Mouse (Mus musculus) Patski (cell line): ENCODE data around the gene Ccdc28b. TPM values are rescaled to one million over a fixed set of nuclear protein-coding genes. Genes with fewer than 3 reads are reported as not detected.

Experiments used
- ATAC-seq: fragments of 100-300 bp; one replicate; pipeline ENCODE4 v1.8.0; 2021
- CTCF ChIA-PET: fragments of 350-600 bp; sonication (Branson Sonifier 250); formaldehyde crosslinking; loops from one replicate; lab custom pipeline; 2022; ENCODE audit warnings: inconsistent platforms; lab: Charles Lee
- POLR2A ChIA-PET: fragments of 350-600 bp; sonication (Branson Sonifier 250); formaldehyde crosslinking; loops from one replicate; lab custom pipeline; 2022; ENCODE audit warnings: antibody characterized with exemption, inconsistent platforms; lab: Charles Lee
- DNase-seq: peaks from one replicate; pipeline ENCODE4 v3.0.0-alpha.2; 2011; ENCODE audit warnings: low read depth, low spot score
- H3K27me3 ChIP-seq: fragments of 371-371 bp; one replicate; pipeline ENCODE4 v1.5.1; 2021
- CTCF ChIP-seq: fragments of 100-300 bp; IDR thresholded peaks from one replicate; pipeline ENCODE4 v1.5.1; 2021
- in situ Hi-C: fragments of 300-500 bp; cut with MboI; formaldehyde crosslinking; loops from 3 replicates; pipeline ENCODE4 v1.11.1; 2018; ENCODE audit warnings: low pct_unique_long_range_greater_than_20kb, mixed read lengths
- polyA plus RNA-seq: library from polyadenylated mRNA; unstranded; gene quantifications from one replicate; pipeline ENCODE4 v1.2.3, GENCODE M21; 2021

Ccdc28b gene
- polyA plus RNA-seq, 1 experiment from 2014 or later = 18.1 TPM

DNA sequence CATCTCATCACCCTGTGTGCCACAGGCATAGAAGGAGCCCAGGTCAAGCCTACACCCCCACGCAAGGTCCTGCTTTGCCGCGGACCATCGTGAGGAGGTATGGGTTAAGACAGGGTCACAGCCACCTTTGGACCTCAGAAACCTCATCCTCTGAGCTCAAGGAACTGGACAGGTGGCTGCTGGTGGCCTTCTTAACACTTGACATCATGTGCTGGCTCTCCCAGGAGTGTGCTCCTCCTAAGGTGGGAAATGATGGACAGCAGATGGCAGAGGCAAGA, 50.7 kb downstream of the Ccdc28b start:
- DNase-seq (no peak), ATAC-seq (no peak)
- ChIA-PET CTCF (interaction anchor here (2.1 kb wide), 1 partner anchor 36 kb away, joined by 5 read pairs; no protein-coding TSS in a partner anchor), POLR2A (no interaction called here)
- H3K27me3 ChIP-seq = no peaks in the 10 kb centered on the region
- TF ChIP-seq CTCF = no peak
- in situ Hi-C loops = no loop called here

DNA sequence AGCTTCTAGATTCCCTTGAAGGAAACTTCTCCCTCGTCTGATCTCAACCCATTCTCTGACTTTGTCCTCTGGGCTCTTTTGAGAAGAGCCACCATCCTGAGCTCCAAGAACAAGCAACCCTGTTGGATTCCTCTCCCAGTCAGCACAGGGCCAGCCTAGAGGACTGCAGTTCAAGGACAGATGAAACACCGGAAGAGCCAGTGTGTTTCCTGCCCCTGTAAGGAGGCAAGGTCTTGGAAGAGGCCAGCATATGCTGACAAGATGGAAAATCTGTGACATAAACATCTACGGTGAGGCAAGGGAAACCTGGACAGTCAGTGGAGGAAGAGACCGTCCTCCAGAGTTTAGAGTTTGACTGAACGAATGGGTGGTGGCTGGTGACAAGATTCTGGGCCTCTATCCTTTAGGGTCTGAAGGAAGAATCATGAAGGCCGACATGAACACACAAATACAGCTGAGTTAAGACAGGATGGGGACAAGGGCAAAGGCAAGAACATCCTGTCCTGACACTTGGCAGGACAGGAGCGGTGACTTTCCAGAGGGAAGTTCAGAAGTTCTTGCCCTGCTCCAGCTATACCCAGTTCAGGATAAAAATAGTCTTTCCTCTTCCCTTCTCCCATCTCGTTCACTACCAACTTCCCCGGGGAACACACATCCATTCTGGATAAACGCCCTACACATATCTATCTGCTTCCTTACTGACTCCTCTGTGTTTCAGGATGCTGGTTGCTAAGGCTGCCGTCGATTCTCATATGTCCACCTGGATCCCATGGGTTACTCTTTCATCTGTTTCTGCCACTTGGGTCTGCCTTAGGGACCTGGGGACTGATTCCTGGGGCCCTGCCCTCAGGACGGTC, 51.3 kb downstream of the Ccdc28b start:
- in situ Hi-C loops = no loop called here
- POLR2A ChIA-PET = no interaction called here

DNA sequence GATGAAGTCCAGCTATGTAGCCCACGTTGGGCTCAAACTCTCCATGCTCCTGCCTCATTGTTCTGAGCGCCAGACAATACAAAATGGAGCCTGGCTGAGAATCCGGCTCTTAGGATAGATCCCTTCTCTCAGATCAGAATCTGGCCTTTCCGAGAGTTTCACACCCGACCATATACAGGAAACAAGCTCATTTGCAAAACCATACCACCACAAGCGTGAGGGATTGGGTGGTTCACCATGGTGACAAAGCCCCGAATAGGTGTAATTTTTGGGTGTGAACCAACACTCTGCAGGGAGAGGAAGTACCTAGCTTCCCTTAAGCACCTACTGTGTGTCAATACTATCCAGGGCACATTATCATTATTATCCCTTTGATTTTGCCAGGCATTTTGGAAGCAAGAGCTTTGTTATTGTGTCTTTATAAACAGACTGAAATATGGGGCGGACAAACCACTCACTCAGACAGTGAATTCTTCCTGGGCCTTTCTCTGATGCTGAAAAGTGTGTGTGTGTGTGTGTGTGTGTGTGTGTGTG, 52.1 kb downstream of the Ccdc28b start:
- no peak for TF ChIP-seq CTCF
- no peak for DNase-seq
- in situ Hi-C loops = no loop called here
- POLR2A ChIA-PET = no interaction called here
- H3K27me3 ChIP-seq = no peaks in the 10 kb centered on the region
- CTCF ChIA-PET = interaction anchor here (2.1 kb wide), 1 partner anchor 37 kb away, joined by 5 read pairs; no protein-coding TSS in a partner anchor
- ATAC-seq = no peak

More for the DNA sequence above, 51.3 kb downstream of the Ccdc28b start:
- DNase-seq = no peak
- no peak for ATAC-seq
- CTCF ChIA-PET = interaction anchor here (2.1 kb wide), 1 partner anchor 37 kb away, joined by 5 read pairs; no protein-coding TSS in a partner anchor
- no peak for TF ChIP-seq CTCF
- H3K27me3 ChIP-seq = no peaks in the 10 kb centered on the region

DNA sequence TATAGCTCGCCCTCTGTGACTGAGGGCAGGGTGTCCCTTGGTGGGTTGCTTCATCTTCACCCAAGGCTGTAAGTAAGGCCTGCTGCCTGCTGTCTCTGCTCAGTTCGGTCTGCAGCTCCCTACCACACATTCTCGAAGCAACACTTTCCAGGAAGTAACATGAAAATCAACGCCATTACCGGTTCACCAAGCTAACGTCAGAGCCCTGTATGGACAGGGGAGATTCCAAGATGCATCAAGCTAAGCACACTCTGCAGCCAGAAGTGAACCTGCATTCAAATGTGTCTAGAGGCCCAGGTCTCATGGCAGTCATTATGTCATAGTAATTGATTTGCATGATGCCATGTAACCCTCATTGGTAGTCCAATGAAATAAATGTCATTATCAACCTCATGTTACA, 53.7 kb downstream of the Ccdc28b start:
- POLR2A ChIA-PET = no interaction called here

More for the DNA sequence above, 53.7 kb downstream of the Ccdc28b start:
- no peak for TF ChIP-seq CTCF
- H3K27me3 ChIP-seq = no peaks in the 10 kb centered on the region
- ATAC-seq (no peak), DNase-seq (no peak)
- CTCF ChIA-PET = no interaction called here
- in situ Hi-C loops = no loop called here

Other genes starting within 250 kb of the Ccdc28b start
- gene Zbtb8a, start 245.8 kb downstream of the Ccdc28b start, polyA plus RNA-seq = 3.3 TPM
- gene Zbtb8b, start 183.1 kb downstream of the Ccdc28b start, polyA plus RNA-seq = 0.17 TPM
- 40.4 TPM for gene Bsdc1, start 162.4 kb downstream of the Ccdc28b start, polyA plus RNA-seq
- gene Tssk3, start 132.9 kb downstream of the Ccdc28b start, polyA plus RNA-seq = not detected
- gene Fam229a, start 132.8 kb downstream of the Ccdc28b start, polyA plus RNA-seq = not detected
- 115 TPM for gene Marcksl1, start 110.4 kb downstream of the Ccdc28b start, polyA plus RNA-seq
- 59.7 TPM for gene Hdac1, start 81.2 kb downstream of the Ccdc28b start, polyA plus RNA-seq
- 0.12 TPM for gene Lck, start 50.3 kb downstream of the Ccdc28b start, polyA plus RNA-seq
- not detected for gene Fam167b, start 45.4 kb downstream of the Ccdc28b start, polyA plus RNA-seq
- 139 TPM for gene Eif3i, start 23.3 kb downstream of the Ccdc28b start, polyA plus RNA-seq
- 79.8 TPM for gene Tmem234, start 23.3 kb downstream of the Ccdc28b start, polyA plus RNA-seq
- 0.47 TPM for gene Dcdc2b, start 9.7 kb downstream of the Ccdc28b start, polyA plus RNA-seq
- gene Iqcc, start 4.8 kb downstream of the Ccdc28b start, polyA plus RNA-seq = 13.3 TPM
- gene Txlna, start 17.1 kb upstream of the Ccdc28b start, polyA plus RNA-seq = 51.2 TPM
- 43.9 TPM for gene Kpna6, start 48.8 kb upstream of the Ccdc28b start, polyA plus RNA-seq
- 7.8 TPM for gene Tmem39b, start 72.9 kb upstream of the Ccdc28b start, polyA plus RNA-seq
- gene Khdrbs1, start 118.4 kb upstream of the Ccdc28b start, polyA plus RNA-seq = 95.2 TPM
- gene Ptp4a2, start 187.3 kb upstream of the Ccdc28b start, polyA plus RNA-seq = 92.4 TPM